Mouse (Mus musculus) lung, embryonic 15.5 days (tissue): ENCODE measurements around the gene Ncln. TPM values are rescaled to one million over a fixed set of nuclear protein-coding genes. Genes with fewer than 3 reads are reported as not detected.
A peak's percentile ranks its signal among the peaks of the same experiment; 100 is the strongest.

Experiments used
- ATAC-seq: fragments of 200-750 bp; cut with Nextera tagmentation; 2 replicates; pipeline ENCODE4 v1.8.0; 2017; ENCODE audit warnings: moderate number of reproducible peaks, borderline replicate concordance; ENCODE audit not compliant: low FRiP score, low TSS enrichment; ENCODE audit errors: extremely low read depth
- H3K27ac ChIP-seq: fragments of 300-500 bp; sonication (generic); 2 replicates; pipeline ENCODE4 v1.5.1; 2015; ENCODE audit warnings: moderate library complexity, mild to moderate bottlenecking, inconsistent platforms
- H3K27me3 ChIP-seq: fragments of 300-500 bp; sonication (generic); 2 replicates; pipeline ENCODE4 v1.6.1; 2015; ENCODE audit warnings: inconsistent platforms
- H3K36me3 ChIP-seq: fragments of 300-500 bp; sonication (generic); 2 replicates; pipeline ENCODE4 v1.6.1; 2015; ENCODE audit warnings: inconsistent platforms
- H3K4me1 ChIP-seq: fragments of 300-500 bp; sonication (generic); 2 replicates; pipeline ENCODE4 v1.6.1; 2015; ENCODE audit warnings: inconsistent platforms
- H3K4me2 ChIP-seq: fragments of 300-500 bp; sonication (generic); 2 replicates; pipeline ENCODE4 v1.6.1; 2015; ENCODE audit warnings: inconsistent platforms, mild to moderate bottlenecking, moderate library complexity
- H3K4me3 ChIP-seq: fragments of 300-500 bp; sonication (generic); 2 replicates; pipeline ENCODE4 v1.5.1; 2015; ENCODE audit warnings: mild to moderate bottlenecking, inconsistent platforms
- H3K9ac ChIP-seq: fragments of 300-500 bp; sonication (generic); 2 replicates; pipeline ENCODE4 v1.6.1; 2015; ENCODE audit warnings: inconsistent platforms
- H3K9me3 ChIP-seq: fragments of 300-500 bp; sonication (generic); 2 replicates; pipeline ENCODE4 v1.6.1; 2016; ENCODE audit warnings: inconsistent platforms
- WGBS: fragments of 180-500 bp; shearing (Covaris S2); methylation state at CpG from one replicate; pipeline ENCODE4 v1.1.7; 2015; 5-methylcytosine and 5-hydroxymethylcytosine counted together
- polyA plus RNA-seq: library from polyadenylated mRNA; unstranded; fragments of >200 nt; fragmentation: Nextera tagmentation; extraction: Ambion mirVana; gene quantifications from 2 replicates; pipeline ENCODE4 v1.2.1, GENCODE M21; 2015

Ncln gene
- polyA plus RNA-seq, 1 experiment from 2014 or later: 81.8 TPM

- Histone ChIP-seq H3K4me2 (no peak overlapping the region), H3K9ac (no peak overlapping the region), H3K27ac (no peak overlapping the region), H3K4me1 (no peaks in the 10 kb centered on the region), H3K9me3 (no peaks in the 10 kb centered on the region), H3K27me3 (no peaks in the 10 kb centered on the region), H3K4me3 (no peak overlapping the region), H3K36me3 (peaks cover 31% of the 10 kb centered on the region)
- 0 out of 2 replicates have a peak, but pooled peaks have one; percentile 24 for ATAC-seq
- WGBS: 53% methylated on average over 16 of the region's 16 CpGs
Measured at GRCm38 (mm10) chr10:81534826-81535225, 38.6 kb upstream of the Ncln start.

- Histone ChIP-seq H3K4me2 (no peak overlapping the region), H3K9me3 (no peaks in the 10 kb centered on the region), H3K36me3 (peaks cover 22% of the 10 kb centered on the region), H3K4me3 (no peak overlapping the region), H3K27ac (no peak overlapping the region), H3K9ac (no peak overlapping the region), H3K27me3 (no peaks in the 10 kb centered on the region; the same call in 1 of the 2 replicates), H3K4me1 (0 out of 2 replicates have a peak, but pooled peaks cover 6% of the 10 kb centered on the region)
- ATAC-seq: peak; percentile 58; the same call in 1 of the 2 replicates
- 7% methylated on average over 14 of the region's 14 CpGs for WGBS
Measured at GRCm38 (mm10) chr10:81526779-81527178, 30.6 kb upstream of the Ncln start.

GRCm38 (mm10) chr10:81525017-81525694, 29.0 kb upstream of the Ncln start:
- no peak for ATAC-seq
- Histone ChIP-seq H3K9me3 (no peaks in the 10 kb centered on the region), H3K4me1 (0 out of 2 replicates have a peak, but pooled peaks cover 6% of the 10 kb centered on the region), H3K27me3 (no peaks in the 10 kb centered on the region; the same call in 1 of the 2 replicates), H3K4me3 (no peak overlapping the region), H3K36me3 (peaks cover 9% of the 10 kb centered on the region), H3K4me2 (no peak overlapping the region), H3K27ac (no peak overlapping the region), H3K9ac (no peak overlapping the region)
- 47% methylated on average over 12 of the region's 13 CpGs for WGBS

GRCm38 (mm10) chr10:81524051-81524605, 27.9 kb upstream of the Ncln start, which contains the start of gene Gna15:
TSS of gene Gna15 (minus strand) at chr10:81524225.
- peak; percentile 23 for ATAC-seq
- no peaks in the 10 kb centered on the region; the same call in 1 of the 2 replicates for H3K27me3 ChIP-seq
- H3K27ac ChIP-seq: no peak within 1 kb of the TSS
- no peaks in the 10 kb centered on the region for H3K36me3 ChIP-seq
- 9% methylated on average over 9 of the region's 9 CpGs for WGBS
- peak within 1 kb of the TSS; percentile 28 for H3K4me2 ChIP-seq
- H3K4me1 ChIP-seq: 0 out of 2 replicates have a peak, but pooled peaks cover 6% of the 10 kb centered on the region
- H3K9ac ChIP-seq: no peak within 1 kb of the TSS
- H3K4me3 ChIP-seq: peak within 1 kb of the TSS; percentile 0; the same call in 1 of the 2 replicates
- H3K9me3 ChIP-seq: no peaks in the 10 kb centered on the region

DNA sequence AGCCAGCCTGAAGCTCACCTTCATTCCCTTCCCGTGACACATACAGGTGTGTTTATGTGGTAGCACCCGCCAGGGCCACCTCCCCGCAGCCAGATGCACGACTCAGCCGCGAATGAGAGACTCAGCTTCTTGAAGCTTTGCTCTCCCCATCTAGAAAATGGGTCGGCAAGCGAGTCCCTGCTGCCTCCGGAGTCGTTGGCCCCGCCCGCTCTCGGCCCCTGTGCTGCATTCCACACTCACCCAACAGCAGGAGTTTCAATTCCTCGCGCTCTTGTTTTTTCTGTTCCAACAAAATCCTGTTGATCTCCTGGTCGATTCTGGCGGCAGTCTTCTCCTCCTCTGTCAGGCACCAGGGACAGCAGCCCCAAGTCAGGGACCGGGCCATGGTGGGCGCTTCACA, 27.4 kb upstream of the Ncln start:
- 15% methylated on average over 19 of the region's 19 CpGs for WGBS
- no peaks in the 10 kb centered on the region for H3K36me3 ChIP-seq
- H3K4me3 ChIP-seq: peak overlapping the region; percentile 0; the same call in 1 of the 2 replicates
- H3K27ac ChIP-seq: no peak overlapping the region
- 0 out of 2 replicates have a peak, but pooled peaks cover 6% of the 10 kb centered on the region for H3K4me1 ChIP-seq
- H3K27me3 ChIP-seq: no peaks in the 10 kb centered on the region; the same call in 1 of the 2 replicates
- peak overlapping the region; percentile 28 for H3K4me2 ChIP-seq
- ATAC-seq: no peak
- H3K9me3 ChIP-seq: no peaks in the 10 kb centered on the region
- no peak overlapping the region for H3K9ac ChIP-seq

DNA sequence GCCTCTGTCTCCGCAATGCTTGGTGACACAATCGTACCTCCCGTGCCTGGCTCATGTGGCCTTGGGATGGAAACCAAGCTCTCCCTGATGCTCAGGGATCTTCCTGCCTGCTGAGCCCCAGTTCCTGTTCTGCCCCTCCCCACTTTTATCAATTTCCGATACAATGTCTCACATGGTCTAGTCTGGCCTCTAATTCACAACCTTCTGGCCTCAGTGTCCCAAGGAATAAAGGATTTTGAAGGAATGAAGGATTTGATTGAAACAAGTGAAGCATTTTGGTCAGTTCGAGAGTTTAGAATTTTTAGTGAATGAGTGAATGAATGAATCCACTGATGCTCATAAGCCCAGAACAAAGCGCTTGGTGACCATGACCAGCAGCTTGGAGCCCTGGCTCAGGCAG, 26.9 kb upstream of the Ncln start:
- Histone ChIP-seq H3K36me3 (no peaks in the 10 kb centered on the region), H3K27me3 (no peaks in the 10 kb centered on the region; the same call in 1 of the 2 replicates), H3K4me2 (no peak overlapping the region; the same call in 1 of the 2 replicates), H3K4me1 (0 out of 2 replicates have a peak, but pooled peaks cover 6% of the 10 kb centered on the region), H3K9ac (no peak overlapping the region), H3K27ac (no peak overlapping the region), H3K4me3 (no peak overlapping the region), H3K9me3 (no peaks in the 10 kb centered on the region)
- WGBS: 68% methylated on average over 6 of the region's 6 CpGs
- no peak for ATAC-seq

- Histone ChIP-seq H3K9me3 (no peaks in the 10 kb centered on the region), H3K36me3 (no peaks in the 10 kb centered on the region), H3K4me2 (no peak overlapping the region), H3K27ac (no peak overlapping the region), H3K27me3 (no peaks in the 10 kb centered on the region; the same call in 1 of the 2 replicates), H3K9ac (no peak overlapping the region), H3K4me3 (no peak overlapping the region), H3K4me1 (0 out of 2 replicates have a peak, but pooled peaks cover 6% of the 10 kb centered on the region)
- ATAC-seq: no peak
- WGBS: 58% methylated on average over 3 of the region's 3 CpGs
Measured at GRCm38 (mm10) chr10:81519978-81520365, 23.8 kb upstream of the Ncln start.

- no peaks in the 10 kb centered on the region for H3K9me3 ChIP-seq
- H3K4me1 ChIP-seq: 0 out of 2 replicates have a peak, but pooled peaks cover 6% of the 10 kb centered on the region
- no peak overlapping the region for H3K4me3 ChIP-seq
- no peaks in the 10 kb centered on the region for H3K36me3 ChIP-seq
- ATAC-seq: no peak; the same call in 1 of the 2 replicates
- H3K27me3 ChIP-seq: no peaks in the 10 kb centered on the region
- H3K4me2 ChIP-seq: no peak overlapping the region
- H3K9ac ChIP-seq: no peak overlapping the region
- H3K27ac ChIP-seq: peak overlapping the region; percentile 29; the same call in 1 of the 2 replicates
- WGBS: 73% methylated on average over 6 of the region's 6 CpGs
Measured at GRCm38 (mm10) chr10:81519227-81519977, 23.2 kb upstream of the Ncln start.

DNA sequence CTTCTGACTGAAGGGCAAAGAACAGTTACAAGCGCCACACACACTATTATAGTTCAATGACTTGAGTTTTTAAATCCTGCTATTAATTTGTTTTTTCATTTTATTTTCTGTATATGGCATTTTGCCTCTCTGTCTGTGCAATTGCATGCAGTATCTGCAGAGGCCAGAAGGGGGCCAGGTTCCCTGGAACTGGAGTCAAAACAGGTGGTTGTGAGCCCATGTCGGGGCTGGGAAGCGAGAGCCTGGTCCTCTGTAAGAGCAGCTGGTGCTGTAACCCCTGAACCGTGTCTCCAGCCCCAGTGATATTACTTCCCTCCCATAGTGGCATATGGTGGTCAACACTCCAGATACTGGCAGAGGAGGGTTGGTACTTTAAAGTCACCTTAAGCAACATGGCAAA, 22.4 kb upstream of the Ncln start:
- H3K4me2 ChIP-seq: no peak overlapping the region
- H3K4me3 ChIP-seq: no peak overlapping the region
- no peaks in the 10 kb centered on the region for H3K36me3 ChIP-seq
- no peak for ATAC-seq
- no peak overlapping the region for H3K27ac ChIP-seq
- H3K9ac ChIP-seq: no peak overlapping the region
- WGBS: 15% methylated on average over 4 of the region's 4 CpGs
- H3K27me3 ChIP-seq: no peaks in the 10 kb centered on the region
- no peaks in the 10 kb centered on the region for H3K9me3 ChIP-seq
- H3K4me1 ChIP-seq: no peaks in the 10 kb centered on the region

- Histone ChIP-seq H3K36me3 (no peaks in the 10 kb centered on the region), H3K27me3 (no peaks in the 10 kb centered on the region), H3K4me1 (no peaks in the 10 kb centered on the region), H3K27ac (no peak overlapping the region), H3K9ac (no peak overlapping the region), H3K9me3 (no peaks in the 10 kb centered on the region), H3K4me3 (no peak overlapping the region), H3K4me2 (no peak overlapping the region)
- WGBS: 81% methylated on average over 8 of the region's 8 CpGs
- no peak for ATAC-seq
Measured at GRCm38 (mm10) chr10:81517227-81517626, 21.0 kb upstream of the Ncln start.

DNA sequence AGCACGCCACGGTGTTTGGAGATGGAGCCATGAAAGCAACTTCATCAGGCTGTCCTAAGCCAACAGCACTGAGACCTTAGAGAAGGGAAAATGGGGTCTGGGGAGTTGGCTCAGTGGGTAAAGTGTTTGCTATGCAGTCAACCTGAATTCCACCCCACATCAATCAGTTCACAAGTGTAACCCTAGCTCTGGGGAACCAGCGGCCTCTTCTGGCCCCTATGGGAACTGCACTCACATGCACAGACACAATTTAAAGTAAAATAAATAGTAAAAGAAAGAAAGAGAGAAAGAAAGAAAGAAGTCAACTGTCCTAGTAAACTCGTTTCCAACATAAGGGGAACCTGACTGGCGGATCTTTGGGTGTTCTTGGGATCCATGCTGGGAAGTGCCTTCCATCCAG, 17.6 kb upstream of the Ncln start:
- Histone ChIP-seq H3K36me3 (no peaks in the 10 kb centered on the region), H3K9me3 (no peaks in the 10 kb centered on the region), H3K9ac (no peak overlapping the region), H3K4me3 (no peak overlapping the region), H3K27me3 (0 out of 2 replicates have a peak, but pooled peaks cover 11% of the 10 kb centered on the region), H3K27ac (no peak overlapping the region), H3K4me2 (no peak overlapping the region), H3K4me1 (no peaks in the 10 kb centered on the region)
- 75% methylated on average over 5 of the region's 5 CpGs for WGBS
- ATAC-seq: no peak
